23 mouse cellular contexts compared by ENCODE assay signal in the genomic region with DNA sequence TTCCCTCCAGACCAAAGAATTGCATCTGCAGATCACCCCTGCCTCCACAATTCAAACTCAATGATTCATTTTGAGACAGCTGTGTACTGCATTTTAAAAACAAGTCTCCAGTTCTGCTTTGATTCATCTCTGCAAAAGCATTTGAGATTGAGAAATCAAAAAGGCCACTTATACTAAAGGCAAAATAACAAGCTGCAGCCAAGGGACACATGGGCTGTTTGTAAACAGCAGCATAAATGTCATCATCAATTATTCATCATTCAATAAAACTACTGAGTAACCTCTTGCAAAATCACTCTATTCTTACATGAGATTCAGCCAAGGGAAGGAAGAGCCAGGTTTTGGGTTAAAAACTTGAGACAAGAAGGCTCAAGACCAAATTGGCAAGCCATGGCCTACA.
DNase-seq lines count a peak whose midpoint lies in the region; ATAC-seq and TF ChIP-seq lines count a peak whose summit lies in the region.
"Had no signal": no experiment of that assay in that cellular context is flagged by ENCODE, and none has a peak within 500 bp of the region (broad histone marks: within the 10 kb centered on the region; RNA-seq: fewer than 3 reads in every experiment).

No protein-coding gene starts in this region.

- H3K4me2 ChIP-seq in lung, embryonic 14.5 days = no peak overlapping the region
- no peak overlapping the region for H3K4me2 ChIP-seq in heart, embryonic 11.5 days
- H3K4me2 ChIP-seq: embryonic facial prominence, embryonic 12.5 days; forebrain, embryonic 12.5 days; heart, embryonic 15.5 days; hindbrain, embryonic 13.5 days had no signal

- H3K27me3 ChIP-seq in lung, embryonic 14.5 days (ENCODE audit: insufficient read depth, low read length) = no peaks in the 10 kb centered on the region
- H3K27me3 ChIP-seq in heart, embryonic 11.5 days (ENCODE audit: control insufficient read depth, insufficient read depth, low read length) = no peaks in the 10 kb centered on the region
- H3K27me3 ChIP-seq: embryonic facial prominence, embryonic 12.5 days; forebrain, embryonic 12.5 days; heart, embryonic 15.5 days; hindbrain, embryonic 13.5 days had no signal

- H3K4me3 ChIP-seq in lung, embryonic 14.5 days (ENCODE audit: low read depth, low read length) = no peak overlapping the region
- H3K4me3 ChIP-seq in lung, adult 2 months (replicated peaks; ENCODE audit: extremely low read depth, low read depth, low read length) = no peak overlapping the region
- H3K4me3 ChIP-seq in heart, embryonic 11.5 days (ENCODE audit: low read depth, low read length) = no peak overlapping the region
- H3K4me3 ChIP-seq: embryonic facial prominence, embryonic 12.5 days; forebrain, embryonic 12.5 days; heart, embryonic 10.5 days; heart, embryonic 15.5 days; hindbrain, embryonic 13.5 days had no signal

- TF ChIP-seq POLR2A in lung, adult 2 months (IDR thresholded peaks at IDR 0.05; ENCODE audit: borderline replicate concordance, extremely low read depth, low read depth, low read length) = no peak

- H3K4me1 ChIP-seq in lung, embryonic 14.5 days (ENCODE audit: insufficient read depth) = no peaks in the 10 kb centered on the region
- H3K4me1 ChIP-seq in lung, adult 2 months (ENCODE audit: control insufficient read depth, insufficient read depth, low read length) = no peaks in the 10 kb centered on the region
- H3K4me1 ChIP-seq in heart, embryonic 11.5 days (ENCODE audit: control insufficient read depth, insufficient read depth, low read length) = no peaks in the 10 kb centered on the region
- H3K4me1 ChIP-seq: embryonic facial prominence, embryonic 12.5 days; forebrain, embryonic 12.5 days; heart, embryonic 10.5 days; heart, embryonic 15.5 days; hindbrain, embryonic 13.5 days had no signal

- no peaks in the 10 kb centered on the region for H3K36me3 ChIP-seq in lung, embryonic 14.5 days (ENCODE audit: insufficient read depth)
- H3K36me3 ChIP-seq in heart, embryonic 11.5 days (ENCODE audit: control insufficient read depth, insufficient read depth, low read length) = no peaks in the 10 kb centered on the region
- H3K36me3 ChIP-seq: embryonic facial prominence, embryonic 12.5 days; forebrain, embryonic 12.5 days; heart, embryonic 10.5 days; heart, embryonic 15.5 days; hindbrain, embryonic 13.5 days had no signal

- H3K9ac ChIP-seq in lung, embryonic 14.5 days = no peak overlapping the region
- H3K9ac ChIP-seq in heart, embryonic 11.5 days (ENCODE audit: low read depth, low read length) = no peak overlapping the region
- H3K9ac ChIP-seq: embryonic facial prominence, embryonic 12.5 days; forebrain, embryonic 12.5 days; heart, embryonic 15.5 days; hindbrain, embryonic 13.5 days had no signal

- no peak for ATAC-seq in lung, embryonic 14.5 days (ENCODE audit: insufficient read depth)
- no peak for ATAC-seq in megakaryocyte progenitor cell, adult 5-6 weeks (replicated peaks; ENCODE audit: poor library complexity)
- ATAC-seq in heart, embryonic 11.5 days (replicated peaks; ENCODE audit: insufficient number of reproducible peaks, low FRiP score, low TSS enrichment) = no peak
- ATAC-seq: forebrain, embryonic 16.5 days; hindbrain, postnatal 0 days; Patski had no signal

- TF ChIP-seq CTCF in lung, embryonic 14.5 days (IDR thresholded peaks at IDR 0.05; ENCODE audit: low read depth) = no peak
- no peak for TF ChIP-seq CTCF in lung, adult 2 months (IDR thresholded peaks at IDR 0.05; ENCODE audit: insufficient read depth, low read length)

- no peaks in the 10 kb centered on the region for H3K9me3 ChIP-seq in lung, embryonic 14.5 days (ENCODE audit: low read depth, low read length)
- H3K9me3 ChIP-seq in heart, embryonic 11.5 days (replicated peaks; ENCODE audit: control insufficient read depth, low read length) = no peaks in the 10 kb centered on the region
- H3K9me3 ChIP-seq: embryonic facial prominence, embryonic 12.5 days; forebrain, embryonic 12.5 days; heart, embryonic 10.5 days; heart, embryonic 15.5 days; hindbrain, embryonic 13.5 days had no signal

- DNase-seq in adrenal gland, adult 2 months = peak; percentile 13
- no peak for DNase-seq in adrenal gland, adult 8-10 months
- peak; percentile 11 for DNase-seq in lung, embryonic 14.5 days
- no peak for DNase-seq in lung, adult 18-20 months
- peak; percentile 1 for DNase-seq in lung, postnatal 36 days
- no peak for DNase-seq in lung, adult 2 months
- DNase-seq: adrenal gland, postnatal 14 days; cerebellum, adult 11-12 months; cerebellum, adult 9-10 months; cerebellum, postnatal 25 days; gastrocnemius, postnatal 25 days; heart, adult 18-20 months; heart, postnatal 14 days had no signal

- no peak overlapping the region for H3K27ac ChIP-seq in lung, embryonic 14.5 days (ENCODE audit: low read depth)
- no peak overlapping the region for H3K27ac ChIP-seq in heart, embryonic 11.5 days (ENCODE audit: low read depth, low read length)
- H3K27ac ChIP-seq: embryonic facial prominence, embryonic 12.5 days; forebrain, embryonic 12.5 days; heart, embryonic 10.5 days; heart, embryonic 15.5 days; hindbrain, embryonic 13.5 days; hindbrain, postnatal 0 days had no signal

Comparison
In these comparisons a context has a peak if more than half of its experiments do, and no peak if none do; other contexts are left out.
1. DNase-seq: peak in adrenal gland, adult 2 months (single experiment), lung, embryonic 14.5 days (single experiment) and lung, postnatal 36 days (single experiment); none in adrenal gland, adult 8-10 months (single experiment), lung, adult 18-20 months (0 of 2) and lung, adult 2 months (single experiment).